Mouse (Mus musculus) C3H10T1/2 (cell line): ENCODE data around the gene Gm20498. TPM values are rescaled to one million over a fixed set of nuclear protein-coding genes. Genes with fewer than 3 reads are reported as not detected.

Experiments used
- polyA plus RNA-seq, 2 experiments: library from polyadenylated mRNA; unstranded; fragments of >200 nt; fragmentation: generic; extraction: Trizol; gene quantifications; one replicate each; pipeline ENCODE4 v1.2.1; 2012; ENCODE audit warnings: missing spikeins in 2 of 2

Gm20498 gene
- polyA plus RNA-seq = 10 to 100 TPM in 1 of 2 experiments, 1 to 10 TPM in 1; 7.7 to 17.5 TPM

DNA sequence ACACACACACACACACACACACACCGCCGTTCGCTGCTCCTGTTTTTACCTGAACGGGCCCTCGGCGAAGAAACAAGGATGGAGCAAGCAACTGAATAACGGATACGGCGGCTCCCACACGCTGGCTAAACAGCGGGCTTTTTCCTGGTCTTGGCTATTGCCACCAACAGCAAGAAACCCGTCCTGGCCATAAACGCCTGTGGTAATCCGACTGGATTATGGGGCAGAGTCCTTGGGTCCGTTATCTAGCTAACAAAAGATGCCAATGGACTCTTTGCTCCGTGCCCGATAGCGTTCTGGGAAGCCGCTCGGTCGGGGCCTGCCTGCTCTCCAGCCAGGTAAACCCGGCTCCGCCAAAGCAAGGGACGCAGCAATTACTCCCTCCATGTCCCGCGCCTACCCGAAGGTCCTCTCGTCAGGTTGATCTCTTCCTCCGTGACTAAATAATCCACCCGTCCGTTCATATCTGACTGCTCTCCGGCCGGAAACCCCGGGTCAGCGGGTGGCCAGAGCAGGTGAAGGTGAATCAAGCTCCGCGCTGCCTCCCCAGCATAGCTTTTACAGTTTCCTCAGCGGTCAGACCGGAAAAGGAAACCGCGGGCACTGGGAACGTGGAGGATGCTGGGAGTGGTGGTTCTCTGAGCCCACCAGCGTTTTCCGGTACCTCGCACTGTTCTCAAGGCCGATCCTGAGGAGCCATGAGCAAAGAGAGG, at the start of gene Gm20498, which contains the start of gene Synj2bp:
Gene Gm20498, minus strand, starts transcription at position 590 of the 713 bp plus-strand sequence.
Gene Synj2bp, minus strand, starts transcription at position 596 of the 713 bp plus-strand sequence.

DNA sequence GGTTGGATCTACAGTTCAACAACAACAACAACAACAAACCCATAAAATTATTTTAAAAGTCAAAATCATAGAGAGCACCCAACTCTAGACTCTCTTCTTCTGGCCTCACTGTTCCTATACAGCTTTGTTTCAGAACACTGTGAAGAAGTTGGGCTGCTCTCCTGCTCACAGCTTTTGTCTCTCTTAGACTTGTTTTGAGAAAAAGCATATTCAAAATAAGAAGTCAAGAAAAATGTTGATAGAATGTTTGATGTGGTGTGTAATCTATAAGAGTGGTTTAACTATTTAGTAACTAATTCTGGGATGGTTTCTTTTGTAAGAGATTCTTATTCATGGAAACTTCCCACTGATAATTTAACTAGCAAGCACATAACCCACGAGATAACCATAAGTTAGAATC, 35.7 kb upstream of the Gm20498 start, which contains the start of gene Adam21:
Gene Adam21, minus strand, starts transcription at position 101 of the 400 bp plus-strand sequence.

DNA sequence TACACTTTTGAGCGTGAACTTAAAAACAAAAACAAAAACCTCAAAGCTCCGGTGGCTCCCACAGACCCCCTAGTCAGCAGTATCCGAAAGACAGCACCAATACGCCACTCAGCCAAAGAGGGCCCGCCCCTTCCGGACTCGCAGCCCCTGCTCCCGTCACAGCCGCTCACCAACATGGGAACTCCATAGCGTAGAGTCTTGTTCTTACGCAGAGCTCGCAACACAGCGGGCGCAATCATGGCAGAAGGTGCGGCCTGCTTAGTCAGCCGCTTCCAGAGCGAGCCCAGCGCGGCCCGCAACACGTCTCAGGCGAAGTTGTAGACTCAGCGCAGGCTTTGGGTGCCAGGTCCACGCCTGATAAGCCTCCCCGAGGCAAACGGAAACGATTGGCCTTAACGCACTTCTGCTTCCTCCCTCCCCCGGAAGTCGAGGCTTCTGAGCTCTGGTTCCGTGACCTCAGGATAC, 47.9 kb downstream of the Gm20498 start, which contains the start of gene Cox16:
Gene Cox16, minus strand, starts transcription at position 401 of the 465 bp plus-strand sequence.

DNA sequence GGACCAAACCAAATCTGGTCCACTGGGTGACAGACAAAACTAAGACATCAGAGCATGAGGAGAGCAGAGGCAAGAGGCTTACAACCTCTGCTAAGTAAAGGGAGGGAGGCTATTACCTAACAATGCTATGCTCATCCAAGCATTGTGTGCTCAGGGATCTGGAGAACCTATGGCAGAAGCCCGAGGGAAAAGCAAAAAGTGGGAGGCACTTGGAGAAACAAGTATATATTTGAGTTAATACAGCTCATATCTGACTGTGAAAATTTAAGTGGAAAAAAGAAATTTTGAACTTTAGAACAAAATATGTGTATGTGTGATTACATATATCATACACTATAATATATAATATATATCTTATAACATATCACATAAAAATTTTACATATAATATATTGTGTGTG, 110.9 kb downstream of the Gm20498 start, which contains the start of gene Adam4:
Gene Adam4, minus strand, starts transcription at position 101 of the 400 bp plus-strand sequence.

DNA sequence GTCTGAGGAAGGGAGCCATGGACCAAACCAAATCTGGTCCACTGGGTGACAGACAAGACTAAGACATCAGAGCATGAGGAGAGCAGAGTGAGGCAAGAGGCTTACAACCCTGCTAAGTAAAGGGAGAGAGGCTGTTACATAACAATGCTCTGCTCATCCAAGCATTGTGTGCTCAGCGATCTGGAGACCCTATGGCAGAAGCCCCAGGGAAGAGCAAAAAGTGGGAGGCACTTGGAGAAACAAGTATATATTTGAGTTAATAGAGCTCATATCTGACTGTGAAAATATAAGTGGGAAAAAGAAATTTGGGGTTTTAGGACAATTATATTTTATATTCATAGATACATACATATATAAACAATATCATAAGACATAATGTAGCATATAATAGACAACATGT, 153.3 kb downstream of the Gm20498 start, which contains the start of gene Gm4787:
Gene Gm4787, minus strand, starts transcription at position 101 of the 400 bp plus-strand sequence.

DNA sequence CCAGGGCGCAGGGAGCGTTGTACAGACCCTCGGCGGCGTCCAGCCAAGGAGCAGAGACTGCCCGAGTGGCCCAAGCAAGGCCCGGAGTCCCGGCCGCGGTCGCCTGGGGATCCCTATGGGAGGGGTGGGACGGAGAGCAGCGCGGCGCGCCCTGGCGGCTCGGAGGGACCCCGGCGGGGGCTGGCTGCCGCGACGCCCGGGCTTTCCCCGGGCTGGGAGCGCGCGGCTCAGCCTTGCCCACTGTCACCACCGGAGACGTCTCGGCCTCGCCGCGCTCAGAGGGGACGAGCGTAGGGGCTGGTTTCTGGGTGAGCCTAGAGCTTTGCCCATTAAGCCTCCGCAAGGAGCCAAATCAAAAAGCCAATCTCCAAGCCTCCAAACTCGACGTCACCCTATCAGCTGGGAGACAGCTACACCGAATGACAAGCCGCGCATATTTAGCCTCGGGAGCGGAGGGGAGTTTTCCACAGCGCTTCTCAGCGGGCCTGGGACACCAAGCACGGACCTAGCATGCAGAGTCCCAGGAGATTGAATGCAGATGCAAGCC, 199.8 kb downstream of the Gm20498 start, which contains the start of gene Slc8a3:
Gene Slc8a3, minus strand, starts transcription at position 306 of the 547 bp plus-strand sequence.

Other genes with a start within 250 kb of the Gm20498 start
- gene Slc8a3, start 199.7 kb downstream of the Gm20498 start, polyA plus RNA-seq = under 1 TPM; 0.01 to 0.08 TPM
- gene Gm4787, start 153.4 kb downstream of the Gm20498 start, polyA plus RNA-seq = under 1 TPM; 0.02 to 0.27 TPM
- gene Adam4, start 111.0 kb downstream of the Gm20498 start, polyA plus RNA-seq = under 1 TPM in 1 of 2 experiments, not detected in 1; 0.32 TPM
- 10 to 100 TPM; 19.8 to 74.8 TPM for gene Cox16, start 47.8 kb downstream of the Gm20498 start, polyA plus RNA-seq
- 1 to 10 TPM; 4.7 to 9.7 TPM for gene Synj2bp, start within 50 bp of the Gm20498 start, polyA plus RNA-seq
- gene Adam21, start 35.6 kb upstream of the Gm20498 start, polyA plus RNA-seq = under 1 TPM in 1 of 2 experiments, not detected in 1; 0.05 TPM
- gene Med6, start 62.1 kb upstream of the Gm20498 start, polyA plus RNA-seq = 10 to 100 TPM in 1 of 2 experiments, 1 to 10 TPM in 1; 1.8 to 25.5 TPM
- gene Ttc9, start 98.3 kb upstream of the Gm20498 start, polyA plus RNA-seq = under 1 TPM; 0.45 to 0.98 TPM
- under 1 TPM in 1 of 2 experiments, not detected in 1; 0.01 TPM for gene Map3k9, start 248.3 kb upstream of the Gm20498 start, polyA plus RNA-seq